Mouse (Mus musculus) liver, embryonic 11.5 days (tissue): ENCODE data around the gene Rora. TPM values are rescaled to one million over a fixed set of nuclear protein-coding genes. Genes with fewer than 3 reads are reported as not detected.

ENCODE experiments used
- ATAC-seq: fragments of 200-750 bp; cut with Nextera tagmentation; replicated peaks from 2 replicates; pipeline ENCODE4 v1.8.0; 2017; ENCODE audit warnings: moderate number of reproducible peaks, mild to moderate bottlenecking, moderate TSS enrichment, moderate library complexity; ENCODE audit not compliant: low FRiP score
- DNase-seq: peaks from one replicate; pipeline ENCODE4 v3.0.0-alpha.2; 2017; ENCODE audit warnings: low spot score
- H3K27ac ChIP-seq: fragments of 300-500 bp; sonication (generic); 2 replicates; pipeline ENCODE4 v1.5.1; 2014; ENCODE audit warnings: mild to moderate bottlenecking, low read depth, low read length, control low read depth
- H3K27me3 ChIP-seq: fragments of 300-500 bp; sonication (generic); replicated peaks from 2 replicates; pipeline ENCODE4 v1.6.1; 2014; ENCODE audit warnings: low read length, mixed read lengths; ENCODE audit not compliant: control insufficient read depth, insufficient read depth
- H3K36me3 ChIP-seq: fragments of 300-500 bp; sonication (generic); 2 replicates; pipeline ENCODE4 v1.6.1; 2014; ENCODE audit warnings: mild to moderate bottlenecking, low read length, moderate library complexity, mixed read lengths; ENCODE audit not compliant: control insufficient read depth, insufficient read depth
- H3K4me1 ChIP-seq: fragments of 300-500 bp; sonication (generic); replicated peaks from 2 replicates; pipeline ENCODE4 v1.6.1; 2014; ENCODE audit warnings: low read length, mixed read lengths; ENCODE audit not compliant: control insufficient read depth, insufficient read depth
- H3K4me2 ChIP-seq: fragments of 300-500 bp; sonication (generic); 2 replicates; pipeline ENCODE4 v1.6.1; 2014; ENCODE audit warnings: mild to moderate bottlenecking, control low read depth, moderate library complexity
- H3K4me3 ChIP-seq: fragments of 300-500 bp; sonication (generic); 2 replicates; pipeline ENCODE4 v1.5.1; 2014; ENCODE audit warnings: low read depth, low read length, control low read depth
- H3K9ac ChIP-seq: fragments of 300-500 bp; sonication (generic); 2 replicates; pipeline ENCODE4 v1.6.1; 2014; ENCODE audit warnings: low read depth, low read length, control low read depth
- H3K9me3 ChIP-seq: fragments of 300-500 bp; sonication (generic); 2 replicates; pipeline ENCODE4 v1.6.1; 2016; ENCODE audit warnings: low read length, inconsistent platforms, mixed read lengths; ENCODE audit not compliant: control insufficient read depth
- whole genome bisulfite sequencing: fragments of 180-500 bp; shearing (Covaris S2); extraction: QIAGEN DNeasy Blood & Tissue Kit; methylation state at CpG from one replicate; pipeline ENCODE4 v1.1.7; 2014; 5-methylcytosine and 5-hydroxymethylcytosine counted together
- polyA plus RNA-seq: library from polyadenylated mRNA; unstranded; fragments of >200 nt; fragmentation: Nextera tagmentation; extraction: Ambion mirVana; gene quantifications from 2 replicates; pipeline ENCODE4 v1.2.1, GENCODE M21; 2014

The Rora gene
- polyA plus RNA-seq, 1 experiment from 2014 or later = 4.3 TPM

- ATAC-seq (no peak), DNase-seq (no peak)
- H3K36me3 ChIP-seq = no peaks in the 10 kb centered on the region
- H3K4me3 ChIP-seq = no peak overlapping the region
- H3K27me3 ChIP-seq = no peaks in the 10 kb centered on the region
- no peak overlapping the region for H3K4me2 ChIP-seq
- no peaks in the 10 kb centered on the region for H3K9me3 ChIP-seq
- 73% methylated on average over 5 of the region's 5 CpGs for WGBS
- no peaks in the 10 kb centered on the region for H3K4me1 ChIP-seq
- no peak overlapping the region for H3K9ac ChIP-seq
- no peak overlapping the region for H3K27ac ChIP-seq
Observed at GRCm38 (mm10) chr9:68899525-68900222, 246.1 kb downstream of the Rora start.

DNA sequence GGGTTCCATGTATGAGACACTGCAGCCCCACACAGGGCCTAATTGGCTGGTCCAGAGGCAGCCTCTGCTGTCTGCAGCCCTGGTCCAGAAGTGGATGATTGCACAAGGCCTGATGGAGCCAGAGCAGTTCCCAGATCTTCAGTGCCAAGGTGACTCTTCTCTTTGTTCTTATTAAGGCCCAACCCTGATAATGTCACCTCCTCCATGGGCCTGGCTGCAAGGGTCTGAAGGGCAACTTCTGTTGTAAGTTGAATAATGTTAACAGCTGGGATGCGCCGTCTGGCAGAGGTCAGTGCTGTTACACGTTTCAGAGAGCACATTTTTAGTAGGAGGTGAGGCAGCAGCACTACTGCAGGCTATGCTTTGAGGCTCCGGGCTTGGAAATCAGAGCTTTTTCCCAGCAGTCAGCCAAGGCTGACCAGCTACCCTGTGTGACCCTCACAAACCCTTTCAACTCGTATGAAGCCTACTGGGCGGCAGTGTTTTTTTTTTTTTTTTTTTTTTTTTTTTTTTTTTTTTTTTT, 252.8 kb downstream of the Rora start:
- ATAC-seq = no peak
- Histone ChIP-seq H3K36me3 (no peaks in the 10 kb centered on the region), H3K4me2 (no peak overlapping the region), H3K9ac (no peak overlapping the region), H3K9me3 (no peaks in the 10 kb centered on the region), H3K4me3 (no peak overlapping the region), H3K27me3 (no peaks in the 10 kb centered on the region), H3K27ac (no peak overlapping the region), H3K4me1 (no peaks in the 10 kb centered on the region)
- WGBS = 58% methylated on average over 6 of the region's 6 CpGs
- DNase-seq = no peak

- Histone ChIP-seq H3K9ac (no peak overlapping the region), H3K27me3 (no peaks in the 10 kb centered on the region), H3K4me3 (no peak overlapping the region), H3K36me3 (no peaks in the 10 kb centered on the region), H3K4me1 (no peaks in the 10 kb centered on the region), H3K9me3 (no peaks in the 10 kb centered on the region), H3K4me2 (no peak overlapping the region), H3K27ac (no peak overlapping the region)
- WGBS = 51% methylated on average over 8 of the region's 8 CpGs
- no peak for DNase-seq
- ATAC-seq = no peak
Observed at GRCm38 (mm10) chr9:68912483-68913151, 259.0 kb downstream of the Rora start.

DNA sequence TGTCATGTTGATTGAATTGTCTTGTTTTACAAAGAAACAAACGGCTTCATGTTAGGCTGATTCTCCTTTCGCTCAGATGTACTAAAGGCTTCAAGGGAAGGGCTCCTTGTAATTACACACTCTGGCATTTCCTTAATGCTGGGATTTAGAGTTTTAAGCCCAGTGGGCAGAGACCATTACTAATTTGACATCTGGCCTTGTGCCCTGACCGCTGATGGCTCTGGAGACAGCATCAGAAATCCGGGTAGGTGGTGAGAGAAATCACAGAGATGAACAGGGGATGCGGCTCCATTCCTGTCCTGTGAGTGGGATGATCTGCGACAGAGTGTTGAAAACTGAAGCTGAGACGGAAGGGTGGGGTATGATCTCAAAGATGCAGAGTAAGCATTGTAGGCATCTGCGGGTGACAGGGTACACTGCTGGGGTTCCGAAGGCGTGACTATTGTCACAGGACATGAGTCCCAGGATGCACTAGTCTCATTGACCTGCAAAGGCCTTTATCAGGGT, 259.7 kb downstream of the Rora start:
- 84% methylated on average over 10 of the region's 10 CpGs for WGBS
- H3K4me1 ChIP-seq = no peaks in the 10 kb centered on the region
- no peak for DNase-seq
- H3K4me3 ChIP-seq = no peak overlapping the region
- no peak overlapping the region for H3K4me2 ChIP-seq
- no peak for ATAC-seq
- no peaks in the 10 kb centered on the region for H3K27me3 ChIP-seq
- no peak overlapping the region for H3K27ac ChIP-seq
- no peak overlapping the region for H3K9ac ChIP-seq
- no peaks in the 10 kb centered on the region for H3K9me3 ChIP-seq
- H3K36me3 ChIP-seq = no peaks in the 10 kb centered on the region

DNA sequence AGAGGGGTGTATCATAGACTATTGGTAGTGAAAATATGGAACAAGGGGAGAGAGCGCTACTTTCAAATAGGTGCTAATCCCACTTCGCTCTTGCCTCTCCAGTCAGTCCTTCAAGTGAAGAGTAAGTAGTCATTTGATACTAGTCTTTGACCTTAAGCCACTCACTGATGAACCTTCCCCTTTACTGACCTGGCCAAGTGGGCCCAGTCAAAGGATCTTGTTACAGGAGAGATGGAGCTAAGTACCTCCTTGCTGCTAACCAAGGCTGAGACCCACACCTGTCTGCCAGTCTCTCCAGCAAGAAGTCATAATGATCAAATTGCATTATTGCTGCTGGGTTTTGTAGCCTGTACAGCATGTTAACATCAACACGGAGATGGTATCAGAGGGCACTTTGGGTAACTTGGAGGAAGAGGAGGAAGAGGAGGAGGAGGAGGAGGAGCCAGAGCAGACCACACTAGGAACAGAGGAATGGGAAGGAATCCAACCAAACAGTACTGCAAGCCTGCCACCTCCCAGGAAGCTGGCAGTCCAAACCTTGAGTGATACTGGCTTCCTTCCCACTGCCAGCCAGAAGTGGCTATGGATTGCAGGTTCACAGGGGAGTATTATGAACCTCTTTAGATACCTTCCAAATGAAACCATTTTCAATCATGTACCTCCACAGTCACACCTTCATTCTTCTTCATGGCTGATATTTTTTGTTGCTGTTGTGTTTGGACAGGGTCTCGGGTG, 261.1 kb downstream of the Rora start:
- H3K4me1 ChIP-seq = no peaks in the 10 kb centered on the region
- ATAC-seq (no peak), DNase-seq (no peak)
- H3K36me3 ChIP-seq = no peaks in the 10 kb centered on the region
- H3K9me3 ChIP-seq = no peaks in the 10 kb centered on the region
- WGBS = 79% methylated on average over 4 of the region's 4 CpGs
- H3K4me3 ChIP-seq = no peak overlapping the region
- H3K27me3 ChIP-seq = no peaks in the 10 kb centered on the region
- H3K9ac ChIP-seq = no peak overlapping the region
- no peak overlapping the region for H3K27ac ChIP-seq
- H3K4me2 ChIP-seq = no peak overlapping the region

DNA sequence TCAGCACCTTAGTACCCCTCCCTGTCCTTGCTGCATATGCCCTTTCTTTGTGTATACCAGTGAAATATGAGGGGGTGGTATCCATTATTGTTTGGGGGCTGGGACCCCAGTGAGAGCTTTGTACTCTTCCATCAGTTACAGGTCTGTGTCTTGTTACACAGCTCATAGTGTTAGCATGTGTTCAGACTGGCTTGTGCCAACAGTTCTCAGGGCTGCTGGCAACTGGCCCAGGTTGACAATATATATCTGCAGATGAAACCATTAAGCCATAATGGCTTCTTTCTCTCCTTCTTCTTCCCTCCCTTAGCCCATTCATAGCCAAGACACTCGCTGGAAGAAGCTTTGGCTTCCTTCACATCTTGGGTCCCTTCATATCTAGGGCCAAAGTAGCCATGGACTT, 263.2 kb downstream of the Rora start:
- Histone ChIP-seq H3K4me1 (no peaks in the 10 kb centered on the region), H3K9ac (no peak overlapping the region), H3K27me3 (no peaks in the 10 kb centered on the region), H3K4me2 (no peak overlapping the region), H3K36me3 (no peaks in the 10 kb centered on the region), H3K9me3 (no peaks in the 10 kb centered on the region), H3K27ac (no peak overlapping the region), H3K4me3 (no peak overlapping the region)
- 52% methylated on average over 1 of the region's 1 CpGs for WGBS
- ATAC-seq = no peak
- DNase-seq = no peak

DNA sequence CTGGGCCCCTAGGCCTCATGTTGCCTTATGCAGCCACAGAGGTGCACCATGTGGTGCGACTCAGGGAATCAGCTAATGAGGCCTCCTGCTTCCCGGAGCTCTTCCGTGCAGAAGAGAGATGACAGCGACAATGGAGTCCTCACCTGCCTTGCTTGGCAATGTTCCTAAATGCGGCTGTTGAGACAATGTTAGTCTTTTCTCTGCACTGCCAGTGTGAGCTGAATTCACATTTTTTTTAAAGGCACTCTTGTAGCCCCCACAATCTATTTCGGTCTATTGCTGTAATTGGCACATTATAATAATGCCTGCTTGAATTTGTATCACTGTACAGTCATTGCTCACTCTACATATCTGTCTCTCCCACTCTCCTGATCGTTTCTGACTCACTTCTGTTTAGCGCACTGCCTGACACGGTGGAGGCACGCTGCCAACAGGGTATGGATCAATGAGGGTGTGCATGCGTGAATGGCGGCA, 269.6 kb downstream of the Rora start:
- no peak overlapping the region for H3K4me3 ChIP-seq
- no peak overlapping the region for H3K27ac ChIP-seq
- H3K4me2 ChIP-seq = no peak overlapping the region
- H3K4me1 ChIP-seq = no peaks in the 10 kb centered on the region
- H3K9me3 ChIP-seq = no peaks in the 10 kb centered on the region
- no peak overlapping the region for H3K9ac ChIP-seq
- H3K27me3 ChIP-seq = no peaks in the 10 kb centered on the region
- 87% methylated on average over 12 of the region's 12 CpGs for WGBS
- no peak for DNase-seq
- H3K36me3 ChIP-seq = no peaks in the 10 kb centered on the region
- ATAC-seq = no peak

DNA sequence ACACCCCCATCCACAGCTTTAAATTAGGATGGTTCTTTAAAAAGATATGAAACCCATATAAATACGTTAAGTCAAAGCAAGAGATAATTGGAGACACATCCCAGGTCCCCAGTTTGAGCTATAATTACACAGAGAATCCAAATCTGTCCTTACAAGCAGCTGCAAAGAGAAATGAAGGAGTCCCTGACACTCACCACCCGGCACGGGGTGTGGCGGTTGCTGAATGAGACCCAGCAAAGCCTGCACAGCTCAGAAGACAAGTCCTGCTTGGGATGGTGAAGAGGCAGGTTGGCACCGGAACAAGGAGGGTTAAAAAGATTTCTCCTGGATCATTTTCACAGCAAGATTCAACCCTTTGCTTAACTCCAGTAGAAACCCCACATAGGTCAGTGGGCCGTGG, 272.8 kb downstream of the Rora start:
- Histone ChIP-seq H3K27ac (no peak overlapping the region), H3K4me2 (no peak overlapping the region), H3K27me3 (no peaks in the 10 kb centered on the region), H3K9ac (no peak overlapping the region), H3K4me3 (no peak overlapping the region), H3K9me3 (no peaks in the 10 kb centered on the region), H3K4me1 (no peaks in the 10 kb centered on the region), H3K36me3 (no peaks in the 10 kb centered on the region)
- no peak for ATAC-seq
- DNase-seq = no peak
- 83% methylated on average over 6 of the region's 6 CpGs for WGBS
